Mouse (Mus musculus): ENCODE data around the gene Fam184a. TPM values are rescaled to one million over a fixed set of nuclear protein-coding genes. Genes with fewer than 3 reads are reported as not detected.

The Fam184a gene
- total RNA-seq, 2 experiments from 2014 or later = 0.28 to 0.31 TPM

GRCm38 (mm10) chr10:53740014-53740413, 10.9 kb downstream of the Fam184a start:
- TF ChIP-seq CTCF (IDR thresholded peaks at IDR 0.05) = no peak
- intact Hi-C loops (cut with DNase I) = no loop called here
- Histone ChIP-seq H3K4me3 (no peak overlapping the region), H3K27ac (no peak overlapping the region)
- DNase-seq = no peak

GRCm38 (mm10) chr10:53738842-53739241, 12.1 kb downstream of the Fam184a start:
- Histone ChIP-seq H3K4me3 (no peak overlapping the region), H3K27ac (no peak overlapping the region)

DNA sequence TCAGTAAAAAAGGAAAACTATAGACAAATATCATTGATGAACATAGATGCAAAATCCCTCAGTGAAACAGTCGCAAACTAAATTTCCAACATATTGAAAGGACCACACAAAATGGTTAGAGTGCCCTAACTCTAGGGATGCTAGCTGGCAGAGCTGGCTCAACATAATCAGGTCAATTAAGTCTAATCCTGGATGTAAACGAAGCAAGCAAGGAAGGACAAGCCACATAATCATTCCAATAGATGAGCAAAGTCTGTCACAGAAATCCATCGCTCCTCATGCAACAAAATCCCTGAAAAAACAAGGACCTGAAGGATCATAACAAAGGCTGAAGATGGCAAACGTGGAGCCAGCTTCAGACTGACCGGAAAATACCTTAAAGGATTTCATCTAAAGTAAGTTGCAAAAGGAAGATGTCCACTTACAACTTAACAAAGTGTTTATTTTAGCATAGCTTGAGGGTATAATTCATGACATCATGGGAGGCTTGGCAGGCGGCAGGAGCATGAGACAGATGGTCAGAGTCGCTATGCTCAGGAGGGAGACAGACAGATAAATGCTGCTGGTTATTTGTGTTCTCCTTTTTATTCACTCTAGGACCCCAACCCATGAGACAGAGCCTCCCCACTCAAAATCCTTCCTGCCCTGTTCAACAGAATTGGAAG, 15.6 kb downstream of the Fam184a start:
- DNase-seq = no peak
- H3K27ac ChIP-seq = no peak overlapping the region
- TF ChIP-seq CTCF (IDR thresholded peaks at IDR 0.05) = no peak
- H3K4me3 ChIP-seq = no peak overlapping the region
- intact Hi-C loops (cut with DNase I) = no loop called here

More at GRCm38 (mm10) chr10:53738842-53739241, 12.1 kb downstream of the Fam184a start:
- intact Hi-C loops (cut with DNase I) = no loop called here
- DNase-seq = no peak
- no peak for TF ChIP-seq CTCF (IDR thresholded peaks at IDR 0.05)

DNA sequence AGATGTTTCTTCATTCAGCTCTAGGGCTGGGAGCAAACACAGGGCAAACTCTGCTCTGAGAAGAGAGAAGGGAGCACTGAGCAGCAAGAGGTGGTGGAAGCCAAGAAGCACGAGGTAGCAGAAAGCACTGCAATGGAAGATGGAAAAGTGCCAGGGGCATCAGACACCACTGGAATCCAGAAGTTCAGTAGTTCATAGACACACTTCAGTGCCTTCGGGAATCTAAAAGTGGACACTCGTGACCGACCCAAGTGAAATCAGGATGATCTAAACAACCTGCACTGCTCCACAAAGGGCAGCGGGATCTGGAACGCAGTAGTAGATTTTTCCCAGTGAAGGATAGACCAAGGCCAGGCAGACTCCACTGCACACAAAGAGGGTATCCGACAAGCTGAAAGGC, 18.6 kb downstream of the Fam184a start:
- H3K4me3 ChIP-seq = no peak overlapping the region
- H3K27ac ChIP-seq = no peak overlapping the region
- intact Hi-C loops (cut with DNase I) = no loop called here
- TF ChIP-seq CTCF (IDR thresholded peaks at IDR 0.05) = no peak
- no peak for DNase-seq

GRCm38 (mm10) chr10:53728883-53729282, 22.0 kb downstream of the Fam184a start:
- intact Hi-C loops (cut with DNase I) = no loop called here
- Histone ChIP-seq H3K27ac (no peak overlapping the region), H3K4me3 (no peak overlapping the region)
- no peak for TF ChIP-seq CTCF (IDR thresholded peaks at IDR 0.05)
- no peak for DNase-seq

GRCm38 (mm10) chr10:53725301-53725700, 25.6 kb downstream of the Fam184a start:
- intact Hi-C loops (cut with DNase I) = no loop called here
- DNase-seq = no peak
- no peak overlapping the region for H3K4me3 ChIP-seq
- TF ChIP-seq CTCF (IDR thresholded peaks at IDR 0.05) = no peak
- no peak overlapping the region for H3K27ac ChIP-seq

GRCm38 (mm10) chr10:53704516-53704915, 46.4 kb downstream of the Fam184a start:
- intact Hi-C loops (cut with DNase I) = no loop called here
- no peak for TF ChIP-seq CTCF (IDR thresholded peaks at IDR 0.05)
- Histone ChIP-seq H3K27ac (no peak overlapping the region), H3K4me3 (no peak overlapping the region)
- DNase-seq = no peak

DNA sequence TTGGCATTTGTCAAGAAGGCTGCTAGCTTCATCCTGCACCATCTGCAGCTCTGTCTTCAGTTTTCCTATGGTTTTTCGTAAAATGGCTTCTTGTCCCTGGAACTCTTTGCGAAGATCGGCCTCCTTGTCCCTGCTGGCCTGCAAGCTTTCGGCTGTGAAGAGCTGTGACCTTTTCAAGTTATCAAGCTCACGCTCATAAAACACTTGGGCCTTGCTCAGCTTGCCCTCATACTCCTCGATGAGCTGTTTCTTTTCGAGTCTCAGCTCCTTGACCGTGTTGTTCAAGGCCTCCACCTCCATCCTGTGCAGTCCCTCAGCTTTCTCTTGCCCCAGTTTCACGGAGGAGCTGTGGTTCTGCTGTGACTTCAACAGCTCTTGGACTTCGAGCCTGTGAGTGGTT, 52.4 kb downstream of the Fam184a start:
- no peak overlapping the region for H3K27ac ChIP-seq
- intact Hi-C loops (cut with DNase I) = no loop called here
- DNase-seq = no peak
- TF ChIP-seq CTCF (IDR thresholded peaks at IDR 0.05) = no peak
- no peak overlapping the region for H3K4me3 ChIP-seq

- TF ChIP-seq CTCF (IDR thresholded peaks at IDR 0.05) = no peak
- intact Hi-C loops (cut with DNase I) = no loop called here
- Histone ChIP-seq H3K4me3 (no peak overlapping the region), H3K27ac (no peak overlapping the region)
- no peak for DNase-seq
Observed at GRCm38 (mm10) chr10:53694757-53695156, 56.2 kb downstream of the Fam184a start.

DNA sequence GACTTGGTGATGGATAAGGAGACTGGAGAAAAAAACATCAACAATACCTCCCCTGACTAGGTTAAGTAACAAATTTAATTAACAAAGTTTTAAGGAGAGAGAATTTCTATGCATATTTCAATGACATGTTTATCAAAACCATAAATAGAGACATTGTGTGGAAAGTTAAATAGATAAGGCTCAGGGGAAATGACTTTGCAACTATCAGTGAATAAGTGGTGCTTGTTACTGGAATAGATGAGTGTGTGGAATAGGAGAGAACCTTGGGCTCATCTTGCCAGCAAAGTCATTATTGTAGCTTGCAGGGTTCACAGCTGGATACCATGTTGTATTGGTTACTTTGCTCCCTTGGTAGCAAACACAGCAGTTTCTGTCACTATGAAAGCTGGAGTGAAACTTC, 59.7 kb downstream of the Fam184a start:
- no peak for TF ChIP-seq CTCF (IDR thresholded peaks at IDR 0.05)
- intact Hi-C loops (cut with DNase I) = no loop called here

GRCm38 (mm10) chr10:53688952-53689584, 61.9 kb downstream of the Fam184a start:
- Histone ChIP-seq H3K27ac (no peak overlapping the region), H3K4me3 (no peak overlapping the region)
- intact Hi-C loops (cut with DNase I) = no loop called here
- no peak for TF ChIP-seq CTCF (IDR thresholded peaks at IDR 0.05)
- DNase-seq = no peak

More for the DNA sequence above, 59.7 kb downstream of the Fam184a start:
- Histone ChIP-seq H3K4me3 (no peak overlapping the region), H3K27ac (no peak overlapping the region)
- no peak for DNase-seq

DNA sequence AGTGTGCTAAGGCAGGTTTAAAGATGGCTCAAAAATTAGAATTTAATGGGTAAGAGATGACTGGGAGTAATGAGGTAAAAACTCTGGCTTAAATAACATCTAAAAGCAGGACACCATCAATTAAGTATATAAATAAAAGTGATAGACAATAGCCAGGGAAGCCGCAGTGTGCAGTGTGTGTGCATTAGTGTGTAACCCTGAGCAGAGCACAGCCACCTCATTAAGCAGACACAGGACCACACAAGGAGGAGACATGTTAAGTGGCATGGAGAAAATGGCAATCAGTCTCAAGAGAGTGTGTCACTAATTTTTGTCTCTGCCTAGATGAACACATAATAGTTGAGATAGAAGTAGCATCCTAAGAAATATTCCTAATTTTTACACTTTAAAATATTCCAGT, 62.4 kb downstream of the Fam184a start:
- intact Hi-C loops (cut with DNase I) = no loop called here
- DNase-seq = no peak
- no peak overlapping the region for H3K27ac ChIP-seq
- no peak overlapping the region for H3K4me3 ChIP-seq
- TF ChIP-seq CTCF (IDR thresholded peaks at IDR 0.05) = no peak

DNA sequence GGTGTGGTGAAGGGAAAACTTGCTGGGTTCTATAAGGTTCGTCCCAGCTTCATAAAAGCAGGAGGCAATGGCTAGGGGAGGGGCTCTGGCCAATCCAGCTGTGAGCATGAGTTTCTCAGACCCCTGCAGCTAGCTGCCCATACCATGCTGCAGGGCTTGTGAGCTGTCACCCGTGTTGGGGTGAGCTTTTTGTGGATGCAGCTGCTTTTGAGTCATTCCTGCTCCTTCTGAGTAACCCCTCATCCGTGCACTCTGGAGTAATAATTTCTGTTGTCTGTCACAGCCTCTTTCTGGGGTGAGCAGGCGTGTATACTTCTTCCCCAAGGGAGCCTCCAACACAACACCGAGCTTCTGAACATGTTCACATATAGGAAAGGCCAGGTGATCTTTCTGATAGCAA, 63.0 kb downstream of the Fam184a start:
- DNase-seq = no peak
- no peak for TF ChIP-seq CTCF (IDR thresholded peaks at IDR 0.05)
- intact Hi-C loops (cut with DNase I) = no loop called here
- Histone ChIP-seq H3K27ac (no peak overlapping the region), H3K4me3 (no peak overlapping the region)

- Histone ChIP-seq H3K4me3 (no peak overlapping the region), H3K27ac (no peak overlapping the region)
- TF ChIP-seq CTCF (IDR thresholded peaks at IDR 0.05) = no peak
- no peak for DNase-seq
- intact Hi-C loops (cut with DNase I) = no loop called here
Observed at GRCm38 (mm10) chr10:53685806-53686205, 65.1 kb downstream of the Fam184a start.
